Mouse (Mus musculus): ENCODE data around the gene Pgpep1.

The Pgpep1 gene

DNA sequence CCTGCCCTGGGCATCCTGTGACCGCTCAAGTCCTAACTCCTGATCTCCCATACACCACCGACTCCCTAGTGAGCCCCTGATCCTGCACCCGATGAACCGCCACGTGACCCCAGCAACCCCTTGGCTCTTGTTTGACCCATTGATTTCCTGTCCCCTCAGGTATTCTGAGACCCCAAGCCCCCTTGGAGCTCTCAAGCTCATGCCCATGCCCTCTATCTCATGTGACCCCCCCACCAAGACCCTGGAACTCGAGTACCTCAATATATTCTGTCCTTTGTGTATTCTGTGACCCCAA, 52.6 kb downstream of the Pgpep1 start:
- DNase-seq: no peak

DNA sequence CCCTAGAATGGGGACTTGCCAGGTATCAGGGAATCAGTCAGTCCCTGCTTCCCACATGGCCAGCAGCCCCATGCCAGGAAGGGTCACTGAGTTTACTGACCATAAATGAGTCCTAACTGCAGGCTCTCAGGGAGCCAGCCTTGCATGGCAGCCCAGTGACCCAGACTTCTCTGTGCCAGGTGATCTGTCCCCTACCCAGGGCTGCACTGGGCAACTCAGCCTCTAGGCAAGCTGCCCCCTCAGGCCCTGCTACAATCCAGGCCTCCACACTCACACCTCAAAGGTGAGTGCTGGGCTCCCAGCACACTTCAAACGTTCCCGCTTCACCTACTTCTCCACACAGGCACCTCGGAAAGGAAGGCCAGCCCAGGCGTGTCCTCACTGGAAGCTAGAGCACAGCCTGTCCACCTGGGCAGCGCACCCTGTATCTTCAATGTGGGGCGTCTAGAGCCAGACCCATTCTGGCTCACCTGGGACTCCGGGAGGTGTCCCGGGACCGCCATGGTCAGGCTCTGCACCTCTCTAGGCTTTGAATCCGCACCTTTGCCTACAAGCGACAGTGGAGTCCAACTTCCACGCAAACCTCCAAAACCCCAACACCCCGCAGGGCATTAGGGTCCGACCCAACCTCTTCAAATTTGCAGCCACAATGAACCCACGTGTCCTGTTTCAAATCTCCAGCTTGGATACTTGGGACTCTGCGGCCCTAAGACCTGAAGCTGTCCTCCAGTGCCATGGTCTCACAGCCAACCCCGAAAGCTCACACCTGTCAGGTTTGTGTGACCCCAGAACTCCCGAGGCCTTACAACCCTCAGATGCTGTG, 53.2 kb downstream of the Pgpep1 start:
- no peak for DNase-seq

DNA sequence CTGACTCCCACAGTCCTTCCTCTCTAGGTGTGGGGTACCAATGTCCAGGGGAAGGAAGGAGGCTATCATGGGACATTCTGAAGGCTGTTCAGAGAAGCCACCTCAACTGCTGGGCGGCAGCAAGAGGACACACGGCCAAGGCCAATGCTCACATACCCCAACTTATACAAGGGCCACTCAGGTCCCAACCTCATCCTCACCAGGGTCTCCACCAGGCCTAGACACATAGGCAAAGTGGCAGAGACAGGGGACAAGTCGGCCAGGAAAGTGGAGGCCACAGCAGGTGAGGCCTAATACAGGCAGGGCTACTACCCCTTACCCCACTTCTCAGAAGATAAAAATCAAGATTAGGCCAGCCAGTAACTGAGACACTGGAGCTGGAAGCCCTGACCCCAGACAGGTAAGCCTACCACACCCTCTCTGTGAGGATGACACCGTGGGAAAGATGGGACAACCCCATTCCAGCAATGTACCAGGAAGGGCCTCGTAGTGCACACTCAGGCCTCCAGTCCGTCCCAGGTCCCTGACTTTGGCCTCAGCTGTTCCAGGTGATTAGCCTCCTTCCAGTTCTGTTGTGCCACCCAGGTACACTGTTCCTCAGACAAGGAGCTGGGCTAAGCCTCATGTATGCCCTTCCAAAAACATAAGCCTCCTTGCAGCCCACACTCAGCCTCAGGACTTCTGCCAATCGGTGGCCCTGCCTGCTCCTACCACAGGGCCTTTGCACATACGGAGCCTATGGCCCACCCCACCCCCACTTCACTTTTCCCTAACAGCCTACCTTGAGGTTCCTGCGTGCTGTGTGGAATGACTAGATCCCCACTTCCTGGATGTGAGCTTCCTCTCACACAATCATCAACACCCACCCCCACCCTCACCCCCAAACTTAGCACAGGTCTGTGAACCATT, 54.1 kb downstream of the Pgpep1 start:
- no peak for DNase-seq

DNA sequence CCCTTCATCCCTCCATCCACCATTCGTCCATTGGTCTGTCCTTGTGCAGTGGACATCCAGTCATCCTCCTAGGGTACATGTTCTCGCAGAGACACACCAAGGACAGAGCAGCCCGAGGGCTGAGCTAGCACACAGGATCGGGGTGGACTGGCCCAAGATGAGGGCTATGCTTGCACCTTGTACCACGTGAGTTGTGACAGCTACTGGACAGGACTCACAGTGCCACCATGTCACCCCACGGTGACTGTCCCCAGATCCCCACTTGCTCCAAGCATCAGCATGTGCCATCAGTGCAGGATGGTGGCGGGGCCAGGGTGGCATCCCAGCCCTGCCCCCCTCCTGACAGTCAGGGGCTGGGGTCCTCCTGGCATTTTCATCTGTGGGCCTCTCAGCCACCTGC, 55.6 kb downstream of the Pgpep1 start:
- DNase-seq: no peak

DNA sequence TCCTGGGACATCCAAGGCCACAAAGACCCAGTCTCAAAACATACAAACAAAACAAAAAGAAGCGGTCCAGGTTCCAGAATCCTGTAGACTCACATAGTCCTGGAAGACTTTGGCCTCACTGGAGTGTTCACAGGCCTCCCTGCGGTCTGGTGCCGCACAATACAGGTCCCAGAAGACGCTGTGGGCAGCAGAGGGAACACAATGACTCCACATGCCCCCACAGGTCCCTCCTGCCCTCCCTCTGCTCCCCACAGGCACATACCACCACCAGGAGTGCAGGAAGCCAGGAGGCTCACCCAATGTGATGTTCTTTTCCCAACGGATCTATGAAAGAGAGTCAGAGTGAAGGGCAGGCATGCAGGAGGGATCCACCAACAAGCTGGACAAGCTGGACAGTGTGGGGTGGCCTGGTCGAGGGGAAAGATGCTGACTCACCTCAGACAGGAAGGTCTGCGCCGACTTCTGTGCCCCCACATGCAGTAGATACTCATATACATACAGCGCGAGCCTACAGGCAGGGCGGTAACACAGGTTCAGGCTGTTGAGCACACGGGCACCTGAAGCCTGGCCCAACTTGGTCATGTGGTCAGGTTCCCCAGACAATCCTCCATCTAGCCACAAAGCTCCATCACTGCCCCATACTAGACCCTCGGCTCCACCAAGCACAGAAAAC, 57.9 kb downstream of the Pgpep1 start:
- DNase-seq: no peak

DNA sequence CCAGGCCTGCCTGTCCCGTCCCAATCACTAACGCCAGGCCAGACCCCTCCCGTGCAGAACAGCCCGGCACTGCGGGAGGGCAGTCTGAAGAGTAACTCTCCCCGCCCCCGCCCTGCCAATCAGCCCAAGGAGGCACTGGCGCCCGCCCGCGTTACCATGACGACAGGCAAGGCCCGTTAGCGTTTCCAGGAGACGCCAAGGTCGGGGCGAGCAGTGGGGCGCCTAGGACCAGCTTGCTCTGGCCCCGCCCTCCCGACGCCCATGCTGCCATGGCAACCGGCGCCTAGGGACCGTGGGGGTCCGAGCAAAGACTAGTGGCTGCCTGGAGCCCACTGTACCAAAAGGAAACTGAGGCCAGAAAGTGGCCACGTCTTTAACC, 58.9 kb downstream of the Pgpep1 start:
- DNase-seq: peak; percentile 78

DNA sequence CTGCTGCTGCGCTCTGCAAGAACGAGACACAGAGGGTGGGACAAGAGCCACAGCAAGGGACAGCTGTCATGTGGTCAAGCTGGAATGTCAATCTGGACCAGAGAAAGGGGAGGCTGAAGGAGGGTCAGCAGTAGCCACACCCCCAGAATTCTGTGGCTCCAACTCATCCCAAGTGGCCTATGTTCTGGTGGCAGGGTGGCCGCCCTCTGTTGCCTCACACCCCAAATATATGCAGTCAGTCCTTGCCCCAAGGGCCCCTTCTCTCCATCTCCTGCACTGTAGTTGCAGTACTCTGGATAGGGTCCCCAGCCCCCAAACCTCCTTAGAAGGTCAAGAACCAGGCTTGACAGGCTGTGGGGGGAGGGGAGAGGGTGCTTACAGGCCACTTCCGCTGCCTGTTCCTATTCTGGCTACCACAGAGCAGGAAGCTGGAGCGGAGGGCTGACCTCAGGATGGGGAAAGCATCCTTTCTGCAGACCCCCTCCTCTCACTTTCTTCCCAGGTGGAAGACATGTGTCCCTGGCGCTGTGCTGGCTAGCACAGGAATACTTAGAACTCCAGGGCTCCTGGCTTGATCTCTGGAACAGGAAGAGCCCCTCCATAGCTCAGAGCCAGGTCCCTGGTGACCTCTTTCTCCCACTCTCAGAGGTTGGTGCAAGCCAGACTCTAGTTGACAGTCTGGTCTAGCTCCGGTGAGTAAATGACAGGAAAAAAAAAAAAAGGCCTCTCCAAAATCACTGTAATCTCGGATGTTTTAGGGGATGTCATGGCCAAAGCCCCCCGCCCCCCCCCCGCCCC, 59.5 kb downstream of the Pgpep1 start:
- peak; percentile 45 for DNase-seq

DNA sequence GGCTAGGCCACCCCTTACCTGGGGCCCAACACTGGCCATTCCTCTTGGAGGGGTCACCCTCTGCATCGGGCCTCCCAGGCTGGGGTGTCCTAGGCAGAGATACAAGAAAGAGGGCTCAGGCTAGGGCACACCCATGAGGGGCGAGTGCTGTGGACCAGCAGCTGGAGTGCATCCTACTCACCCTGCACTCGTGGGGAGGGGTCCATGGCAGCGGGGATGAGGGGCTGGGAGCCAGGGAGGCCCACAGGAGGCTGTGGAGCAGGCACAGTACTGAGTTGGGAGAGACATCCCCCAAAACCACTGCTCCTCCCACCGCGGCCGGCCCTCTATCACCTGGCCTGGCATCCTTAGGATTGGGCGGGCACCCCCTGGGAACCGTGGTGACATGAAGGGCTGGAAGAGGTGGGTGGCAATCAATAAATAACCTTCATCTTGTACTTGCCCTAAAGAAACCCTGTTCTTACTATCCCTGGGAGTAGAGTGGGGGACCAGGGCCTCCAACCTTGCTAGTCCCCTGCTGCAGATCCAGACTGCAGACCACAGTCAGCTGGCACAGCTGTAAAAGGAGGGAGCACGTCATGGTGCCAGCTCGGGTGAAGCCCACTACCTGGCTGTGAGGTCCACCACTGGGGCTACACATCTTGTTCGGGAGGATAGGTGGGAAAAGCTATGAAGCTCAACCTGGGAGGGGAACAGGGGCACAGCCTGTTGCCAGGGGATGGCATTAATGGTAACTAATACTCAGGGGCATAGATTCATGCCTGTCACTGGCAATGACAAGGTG, 60.5 kb downstream of the Pgpep1 start:
- no peak for DNase-seq

DNA sequence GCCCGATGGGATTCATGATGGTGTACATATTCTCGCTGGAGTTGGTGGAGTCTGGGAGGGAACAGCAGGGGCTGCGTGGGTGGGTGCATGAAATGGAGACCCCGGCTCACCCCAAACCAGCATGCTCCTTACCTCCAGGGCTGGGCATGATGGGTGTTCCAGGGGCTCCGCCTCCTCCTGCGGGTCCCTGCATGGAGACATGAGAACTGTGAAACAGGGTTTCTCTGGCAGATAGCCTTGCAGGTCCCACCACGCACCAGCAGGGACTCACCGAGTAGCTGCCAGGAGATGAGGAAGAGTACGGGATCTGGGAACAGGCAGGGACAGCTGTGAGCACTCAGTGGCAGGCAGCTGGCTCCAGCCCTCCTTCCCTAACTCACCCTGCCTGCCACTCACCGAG, 61.5 kb downstream of the Pgpep1 start:
- no peak for DNase-seq

DNA sequence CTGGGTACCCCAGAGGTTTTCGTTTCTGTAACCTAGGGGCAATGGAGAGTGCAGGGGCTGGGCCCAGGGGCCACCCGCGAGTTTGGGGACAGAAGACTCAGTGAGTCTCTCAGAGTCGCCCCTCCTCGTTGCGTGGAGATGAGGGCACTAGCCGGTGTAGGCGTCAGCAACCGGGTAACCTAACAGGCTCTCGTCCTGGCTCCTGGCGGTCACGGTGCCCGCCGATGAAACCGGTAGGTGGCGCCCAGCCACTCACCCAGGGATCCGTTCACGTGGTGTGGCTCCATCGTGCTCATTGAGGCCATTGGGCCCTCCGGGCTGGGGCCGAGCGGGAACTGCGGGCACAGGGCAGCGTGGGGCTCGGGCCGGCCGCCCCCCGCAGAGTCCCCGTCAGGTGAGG, 61.9 kb downstream of the Pgpep1 start:
- DNase-seq: no peak

DNA sequence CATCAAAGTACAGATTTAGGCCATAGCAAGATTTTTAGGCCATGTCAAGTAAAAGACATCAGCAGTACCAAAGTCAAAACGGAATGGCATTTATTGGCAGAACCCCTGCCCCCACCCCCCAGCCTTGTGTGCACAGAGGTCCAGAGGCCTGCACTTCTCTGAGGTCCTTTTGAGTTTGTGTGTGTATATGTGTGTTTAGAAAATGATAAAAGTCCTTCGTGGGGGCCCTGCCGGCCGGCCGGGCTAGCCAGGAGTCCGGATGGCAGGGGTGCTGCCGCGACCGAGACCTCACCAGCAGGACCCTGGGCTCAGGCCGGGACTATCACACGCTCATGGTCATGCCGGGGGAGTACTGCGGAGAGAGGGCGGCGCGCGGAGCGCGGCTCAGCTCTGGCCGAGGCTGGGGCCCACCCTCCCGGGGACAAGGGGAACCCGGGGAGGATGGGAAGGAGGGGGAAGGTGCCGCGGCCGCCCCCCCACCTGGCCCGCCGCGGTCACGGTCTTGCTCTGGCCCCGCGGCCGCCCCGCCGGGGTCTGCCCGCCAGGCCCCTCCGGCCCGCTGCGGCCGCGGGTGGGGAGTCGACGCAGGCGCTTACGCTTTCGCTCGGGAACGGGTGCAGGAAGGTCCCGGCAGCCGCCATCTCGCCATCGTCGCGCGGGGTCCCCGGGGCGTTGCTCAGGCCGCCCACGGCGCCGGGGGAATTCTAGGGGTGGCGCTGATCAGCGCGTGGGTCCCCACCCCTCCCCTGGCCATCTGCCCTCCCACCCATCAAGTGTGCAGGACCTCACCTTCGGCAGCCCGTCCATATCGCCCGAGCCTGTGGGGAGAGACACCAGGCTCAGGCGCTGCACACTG, 62.5 kb downstream of the Pgpep1 start:
- DNase-seq: no peak

DNA sequence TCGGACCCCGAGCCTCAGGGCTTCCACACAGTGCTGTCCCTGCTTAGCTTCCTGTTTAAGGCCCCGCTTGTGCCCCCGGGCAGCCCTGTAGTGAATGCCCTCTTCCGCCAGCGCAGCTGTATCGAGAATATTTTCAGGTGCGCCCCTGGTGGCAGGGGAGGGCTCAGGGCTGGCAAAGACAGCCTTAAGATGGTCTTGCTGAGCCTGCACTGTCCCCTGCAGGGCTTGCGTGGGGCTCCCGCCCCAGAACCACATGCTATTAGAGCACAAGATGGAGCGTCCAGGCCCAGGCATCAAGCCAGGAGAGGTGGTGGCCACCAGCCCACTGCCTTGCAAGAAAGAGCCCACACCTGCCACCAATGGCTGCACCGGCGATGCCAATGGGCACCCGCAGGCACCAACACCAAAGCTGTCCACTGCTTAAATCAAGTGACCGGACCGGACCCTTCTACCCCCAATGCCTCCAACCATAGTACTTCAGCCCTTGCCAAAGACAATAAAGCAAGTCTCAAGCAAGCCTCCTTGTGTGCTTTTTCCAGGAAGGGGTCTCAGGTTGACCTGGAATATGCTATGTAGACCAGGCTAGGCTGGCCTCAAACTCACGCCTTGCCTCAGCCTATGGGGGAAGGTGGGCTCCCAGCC, 63.3 kb downstream of the Pgpep1 start:
- peak; percentile 69 for DNase-seq
